Mouse (Mus musculus) liver, embryonic 13.5 days (tissue): Measurements from ENCODE around the gene Camp. TPM values are rescaled to one million over a fixed set of nuclear protein-coding genes. Genes with fewer than 3 reads are reported as not detected.

Source experiments
- ATAC-seq: fragments of 200-750 bp; cut with Nextera tagmentation; 2 replicates; pipeline ENCODE4 v1.8.0; 2017; ENCODE audit warnings: low read depth, mild to moderate bottlenecking, moderate number of reproducible peaks, moderate library complexity
- DNase-seq: peaks from one replicate; pipeline ENCODE4 v3.0.0; 2022
- H3K27ac ChIP-seq: fragments of 300-500 bp; sonication (generic); 2 replicates; pipeline ENCODE4 v1.5.1; 2015; ENCODE audit warnings: moderate library complexity, mild to moderate bottlenecking, inconsistent platforms
- H3K27me3 ChIP-seq: fragments of 300-500 bp; sonication (generic); 2 replicates; pipeline ENCODE4 v1.6.1; 2015; ENCODE audit warnings: mild to moderate bottlenecking, inconsistent platforms
- H3K36me3 ChIP-seq: fragments of 300-500 bp; sonication (generic); 2 replicates; pipeline ENCODE4 v1.6.1; 2015; ENCODE audit warnings: mild to moderate bottlenecking, inconsistent platforms
- H3K4me1 ChIP-seq: fragments of 300-500 bp; sonication (generic); replicated peaks from 2 replicates; pipeline ENCODE4 v1.6.1; 2015; ENCODE audit warnings: inconsistent platforms
- H3K4me2 ChIP-seq: fragments of 300-500 bp; sonication (generic); 2 replicates; pipeline ENCODE4 v1.6.1; 2015; ENCODE audit warnings: inconsistent platforms, mild to moderate bottlenecking, moderate library complexity
- H3K4me3 ChIP-seq: fragments of 300-500 bp; sonication (generic); replicated peaks from 2 replicates; pipeline ENCODE4 v1.5.1; 2015; ENCODE audit warnings: mild to moderate bottlenecking, inconsistent platforms
- H3K9ac ChIP-seq: fragments of 300-500 bp; sonication (generic); 2 replicates; pipeline ENCODE4 v1.6.1; 2015; ENCODE audit warnings: mild to moderate bottlenecking, inconsistent platforms
- H3K9me3 ChIP-seq: fragments of 300-500 bp; sonication (generic); replicated peaks from 2 replicates; pipeline ENCODE4 v1.6.1; 2016; ENCODE audit warnings: inconsistent platforms
- WGBS: fragments of 180-500 bp; shearing (Covaris S2); methylation state at CpG from one replicate; pipeline ENCODE4 v1.1.7; 2015; ENCODE audit not compliant: insufficient replicate concordance; 5-methylcytosine and 5-hydroxymethylcytosine counted together
- polyA plus RNA-seq: library from polyadenylated mRNA; unstranded; fragments of >200 nt; fragmentation: Nextera tagmentation; extraction: Ambion mirVana; gene quantifications from 2 replicates; pipeline ENCODE4 v1.2.1, GENCODE M21; 2015

The Camp gene
- polyA plus RNA-seq = 39.6 and 41.2 TPM in 2 replicates

- ATAC-seq = no peak
- H3K27me3 ChIP-seq = no peaks in the 10 kb centered on the region
Observed at GRCm38 (mm10) chr9:109849312-109849758, at the start of gene Camp. Gene Camp, minus strand, starts transcription at chr9:109849617.

GRCm38 (mm10) chr9:109898027-109898426 is 48.6 kb upstream of the Camp start:
- WGBS = 30% methylated on average over 2 of the region's 2 CpGs
- ATAC-seq = no peak
- DNase-seq = no peak
- Histone ChIP-seq H3K4me1 (peaks cover 22% of the 10 kb centered on the region), H3K27me3 (no peaks in the 10 kb centered on the region), H3K27ac (no peak overlapping the region), H3K4me2 (no peak overlapping the region), H3K9me3 (no peaks in the 10 kb centered on the region), H3K36me3 (peaks cover 28% of the 10 kb centered on the region), H3K4me3 (no peak overlapping the region), H3K9ac (no peak overlapping the region)

More at GRCm38 (mm10) chr9:109849312-109849758, at the start of gene Camp:
- Histone ChIP-seq H3K4me2 (no peak within 1 kb of the TSS), H3K9me3 (no peaks in the 10 kb centered on the region), H3K36me3 (peaks cover 4% of the 10 kb centered on the region; the same call in 1 of the 2 replicates), H3K4me3 (no peak within 1 kb of the TSS), H3K4me1 (no peaks in the 10 kb centered on the region), H3K9ac (no peak within 1 kb of the TSS), H3K27ac (no peak within 1 kb of the TSS)
- no peak for DNase-seq
- 66% methylated on average over 6 of the region's 6 CpGs for WGBS

GRCm38 (mm10) chr9:109896253-109897150 is 47.1 kb upstream of the Camp start:
- Histone ChIP-seq H3K4me1 (peaks cover 22% of the 10 kb centered on the region), H3K4me3 (no peak overlapping the region), H3K27ac (peak overlapping the region; percentile 50; the same call in 1 of the 2 replicates), H3K9me3 (no peaks in the 10 kb centered on the region), H3K27me3 (no peaks in the 10 kb centered on the region), H3K4me2 (no peak overlapping the region), H3K9ac (no peak overlapping the region), H3K36me3 (peaks cover 43% of the 10 kb centered on the region)
- ATAC-seq (no peak), DNase-seq (no peak)
- WGBS = 74% methylated on average over 8 of the region's 8 CpGs

GRCm38 (mm10) chr9:109895593-109895992 is 46.2 kb upstream of the Camp start:
- Histone ChIP-seq H3K36me3 (peaks cover 52% of the 10 kb centered on the region), H3K4me2 (0 out of 2 replicates have a peak overlapping the region, but pooled peaks have one; percentile 2), H3K9me3 (no peaks in the 10 kb centered on the region), H3K27ac (peak overlapping the region; percentile 50; the same call in 1 of the 2 replicates), H3K27me3 (no peaks in the 10 kb centered on the region), H3K4me1 (peaks cover 22% of the 10 kb centered on the region), H3K9ac (no peak overlapping the region), H3K4me3 (no peak overlapping the region)
- WGBS = 72% methylated on average over 6 of the region's 6 CpGs
- DNase-seq (no peak), ATAC-seq (0 out of 2 replicates have a peak, but pooled peaks have one; percentile 9)

GRCm38 (mm10) chr9:109894413-109895090 is 45.1 kb upstream of the Camp start:
- Histone ChIP-seq H3K9ac (no peak overlapping the region), H3K27ac (peak overlapping the region; percentile 20; the same call in 1 of the 2 replicates), H3K4me2 (no peak overlapping the region), H3K27me3 (no peaks in the 10 kb centered on the region), H3K4me1 (peaks cover 21% of the 10 kb centered on the region), H3K4me3 (no peak overlapping the region), H3K36me3 (peaks cover 63% of the 10 kb centered on the region), H3K9me3 (no peaks in the 10 kb centered on the region)
- 45% methylated on average over 6 of the region's 6 CpGs for WGBS
- ATAC-seq (peak; percentile 55), DNase-seq (peak; percentile 32)

- H3K27ac ChIP-seq = no peak overlapping the region
- no peak; the same call in 1 of the 2 replicates for ATAC-seq
Observed at GRCm38 (mm10) chr9:109892651-109893250, 43.3 kb upstream of the Camp start.

GRCm38 (mm10) chr9:109891501-109891900 is 42.1 kb upstream of the Camp start:
- no peak overlapping the region for H3K4me3 ChIP-seq
- ATAC-seq (no peak), DNase-seq (no peak)
- peaks cover 9% of the 10 kb centered on the region for H3K4me1 ChIP-seq
- no peaks in the 10 kb centered on the region for H3K9me3 ChIP-seq
- H3K9ac ChIP-seq = no peak overlapping the region
- no peak overlapping the region for H3K27ac ChIP-seq
- peaks cover 93% of the 10 kb centered on the region for H3K36me3 ChIP-seq
- no peak overlapping the region for H3K4me2 ChIP-seq
- WGBS = 86% methylated on average over 8 of the region's 8 CpGs
- H3K27me3 ChIP-seq = no peaks in the 10 kb centered on the region

More at GRCm38 (mm10) chr9:109892651-109893250, 43.3 kb upstream of the Camp start:
- DNase-seq = peak; percentile 46
- no peak overlapping the region for H3K4me3 ChIP-seq
- 60% methylated on average over 5 of the region's 5 CpGs for WGBS
- H3K4me2 ChIP-seq = no peak overlapping the region
- peaks cover 14% of the 10 kb centered on the region for H3K4me1 ChIP-seq
- H3K9me3 ChIP-seq = no peaks in the 10 kb centered on the region
- H3K9ac ChIP-seq = no peak overlapping the region
- peaks cover 81% of the 10 kb centered on the region for H3K36me3 ChIP-seq
- no peaks in the 10 kb centered on the region for H3K27me3 ChIP-seq

GRCm38 (mm10) chr9:109887321-109887720 is 37.9 kb upstream of the Camp start:
- ATAC-seq (no peak), DNase-seq (no peak)
- Histone ChIP-seq H3K27ac (no peak overlapping the region), H3K4me3 (no peak overlapping the region), H3K9ac (no peak overlapping the region), H3K36me3 (peaks cover 100% of the 10 kb centered on the region), H3K4me2 (no peak overlapping the region), H3K27me3 (no peaks in the 10 kb centered on the region), H3K9me3 (no peaks in the 10 kb centered on the region), H3K4me1 (no peaks in the 10 kb centered on the region)
- WGBS = 81% methylated on average over 5 of the region's 5 CpGs

GRCm38 (mm10) chr9:109886259-109886658 is 36.8 kb upstream of the Camp start:
- H3K4me1 ChIP-seq = no peaks in the 10 kb centered on the region
- WGBS = 69% methylated on average over 4 of the region's 4 CpGs
- no peak overlapping the region for H3K4me2 ChIP-seq
- no peak overlapping the region for H3K9ac ChIP-seq
- H3K27me3 ChIP-seq = no peaks in the 10 kb centered on the region
- peaks cover 100% of the 10 kb centered on the region for H3K36me3 ChIP-seq
- no peak overlapping the region for H3K27ac ChIP-seq
- no peak overlapping the region for H3K4me3 ChIP-seq
- H3K9me3 ChIP-seq = no peaks in the 10 kb centered on the region
- ATAC-seq (no peak), DNase-seq (no peak)

- Histone ChIP-seq H3K27ac (no peak overlapping the region), H3K4me1 (peaks cover 38% of the 10 kb centered on the region), H3K9me3 (no peaks in the 10 kb centered on the region), H3K9ac (no peak overlapping the region), H3K36me3 (peaks cover 72% of the 10 kb centered on the region), H3K4me3 (no peak overlapping the region), H3K27me3 (no peaks in the 10 kb centered on the region), H3K4me2 (no peak overlapping the region)
- DNase-seq = no peak
- 88% methylated on average over 1 of the region's 1 CpGs for WGBS
- no peak for ATAC-seq
Observed at GRCm38 (mm10) chr9:109879305-109879704, 29.9 kb upstream of the Camp start.

- no peaks in the 10 kb centered on the region for H3K27me3 ChIP-seq
- H3K9ac ChIP-seq = peak overlapping the region; percentile 99
- peak overlapping the region; percentile 86; the same call in 1 of the 2 replicates for H3K27ac ChIP-seq
- DNase-seq = no peak
- H3K36me3 ChIP-seq = peaks cover 56% of the 10 kb centered on the region
- H3K9me3 ChIP-seq = no peaks in the 10 kb centered on the region
- ATAC-seq = no peak
- peaks cover 38% of the 10 kb centered on the region for H3K4me1 ChIP-seq
- WGBS = 58% methylated on average over 5 of the region's 5 CpGs
- peak overlapping the region; percentile 91 for H3K4me2 ChIP-seq
- H3K4me3 ChIP-seq = peak overlapping the region; percentile 99
Observed at GRCm38 (mm10) chr9:109877666-109878065, 28.2 kb upstream of the Camp start.
